Mouse (Mus musculus) lung, embryonic 15.5 days (tissue): ENCODE measurements around the gene Lmx1b. TPM values are rescaled to one million over a fixed set of nuclear protein-coding genes. Genes with fewer than 3 reads are reported as not detected.
A peak's percentile ranks its signal among the peaks of the same experiment; 100 is the strongest.

ENCODE experiments used
- ATAC-seq: fragments of 200-750 bp; cut with Nextera tagmentation; 2 replicates; pipeline ENCODE4 v1.8.0; 2017; ENCODE audit warnings: moderate number of reproducible peaks, borderline replicate concordance; ENCODE audit not compliant: low FRiP score, low TSS enrichment; ENCODE audit errors: extremely low read depth
- H3K27ac ChIP-seq: fragments of 300-500 bp; sonication (generic); 2 replicates; pipeline ENCODE4 v1.5.1; 2015; ENCODE audit warnings: moderate library complexity, mild to moderate bottlenecking, inconsistent platforms
- H3K27me3 ChIP-seq: fragments of 300-500 bp; sonication (generic); 2 replicates; pipeline ENCODE4 v1.6.1; 2015; ENCODE audit warnings: inconsistent platforms
- H3K36me3 ChIP-seq: fragments of 300-500 bp; sonication (generic); 2 replicates; pipeline ENCODE4 v1.6.1; 2015; ENCODE audit warnings: inconsistent platforms
- H3K4me1 ChIP-seq: fragments of 300-500 bp; sonication (generic); 2 replicates; pipeline ENCODE4 v1.6.1; 2015; ENCODE audit warnings: inconsistent platforms
- H3K4me2 ChIP-seq: fragments of 300-500 bp; sonication (generic); 2 replicates; pipeline ENCODE4 v1.6.1; 2015; ENCODE audit warnings: inconsistent platforms, mild to moderate bottlenecking, moderate library complexity
- H3K4me3 ChIP-seq: fragments of 300-500 bp; sonication (generic); 2 replicates; pipeline ENCODE4 v1.5.1; 2015; ENCODE audit warnings: mild to moderate bottlenecking, inconsistent platforms
- H3K9ac ChIP-seq: fragments of 300-500 bp; sonication (generic); 2 replicates; pipeline ENCODE4 v1.6.1; 2015; ENCODE audit warnings: inconsistent platforms
- H3K9me3 ChIP-seq: fragments of 300-500 bp; sonication (generic); 2 replicates; pipeline ENCODE4 v1.6.1; 2016; ENCODE audit warnings: inconsistent platforms
- WGBS: fragments of 180-500 bp; shearing (Covaris S2); methylation state at CpG from one replicate; pipeline ENCODE4 v1.1.7; 2015; 5-methylcytosine and 5-hydroxymethylcytosine counted together
- polyA plus RNA-seq: library from polyadenylated mRNA; unstranded; fragments of >200 nt; fragmentation: Nextera tagmentation; extraction: Ambion mirVana; gene quantifications from 2 replicates; pipeline ENCODE4 v1.2.1, GENCODE M21; 2015

Lmx1b gene
- polyA plus RNA-seq, 1 experiment from 2014 or later = 0.09 TPM

DNA sequence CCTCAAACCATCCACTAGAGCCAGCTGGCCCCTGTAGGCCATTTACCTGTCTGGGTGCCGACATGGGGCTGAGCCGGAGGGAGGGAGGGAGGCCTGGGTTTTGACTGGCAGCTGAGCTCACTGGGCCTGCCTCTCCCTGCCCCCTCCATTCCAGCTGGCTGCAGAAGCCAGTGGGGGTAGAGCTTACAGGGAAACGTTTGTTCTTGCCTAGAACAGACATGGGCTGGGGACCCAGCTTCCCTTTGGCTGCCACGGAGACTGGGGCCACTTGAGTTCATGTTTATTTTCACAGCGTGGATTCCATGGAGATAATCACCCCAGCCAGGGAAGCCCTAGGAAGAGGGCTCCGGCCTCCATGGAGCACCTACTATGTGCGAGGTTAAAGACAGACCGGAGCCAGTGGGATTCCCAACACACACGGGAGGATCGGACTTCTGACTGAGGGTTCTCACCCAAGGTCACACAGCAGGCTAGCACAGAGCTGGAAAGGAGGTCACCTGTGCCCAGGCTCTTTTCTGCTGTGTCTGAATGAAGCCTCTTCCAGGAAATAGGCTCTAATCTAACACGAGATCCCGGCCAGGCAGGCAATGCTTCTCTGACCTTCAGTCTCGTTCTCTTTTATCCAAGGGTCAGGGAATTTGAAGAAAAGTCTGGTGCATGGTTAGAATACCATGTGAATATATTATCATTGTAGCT, 25.2 kb upstream of the Lmx1b start:
- Histone ChIP-seq H3K36me3 (no peaks in the 10 kb centered on the region), H3K4me1 (peaks cover 19% of the 10 kb centered on the region), H3K27ac (no peak overlapping the region), H3K27me3 (peaks cover 5% of the 10 kb centered on the region; the same call in 1 of the 2 replicates), H3K9me3 (no peaks in the 10 kb centered on the region), H3K4me2 (no peak overlapping the region), H3K4me3 (no peak overlapping the region), H3K9ac (no peak overlapping the region)
- 11% methylated on average over 13 of the region's 13 CpGs for WGBS
- peak; percentile 62; the same call in 1 of the 2 replicates for ATAC-seq

DNA sequence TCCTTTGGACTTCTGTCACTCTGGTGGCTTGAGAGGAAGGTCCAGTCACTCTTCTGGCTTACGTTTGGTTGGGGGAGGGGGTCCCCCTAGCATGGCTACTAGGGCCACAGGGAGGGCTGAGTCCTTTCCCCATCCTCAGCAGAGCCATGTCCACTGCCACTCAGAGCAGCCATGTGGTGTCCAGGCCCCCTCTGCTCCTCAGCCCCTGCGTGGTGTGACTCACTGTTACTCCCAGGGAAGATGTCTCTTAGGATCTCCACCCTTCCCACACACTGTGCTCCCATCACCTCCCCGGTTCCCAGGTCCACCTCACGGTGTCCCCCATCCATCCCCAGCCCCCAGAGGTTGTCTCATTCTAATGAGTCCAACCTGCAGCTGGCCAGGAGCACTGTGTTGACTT, 24.4 kb upstream of the Lmx1b start:
- WGBS = 64% methylated on average over 4 of the region's 4 CpGs
- H3K9ac ChIP-seq = no peak overlapping the region
- H3K27ac ChIP-seq = no peak overlapping the region
- H3K9me3 ChIP-seq = no peaks in the 10 kb centered on the region
- no peaks in the 10 kb centered on the region for H3K36me3 ChIP-seq
- no peak overlapping the region for H3K4me3 ChIP-seq
- H3K4me1 ChIP-seq = peaks cover 19% of the 10 kb centered on the region
- no peak overlapping the region for H3K4me2 ChIP-seq
- H3K27me3 ChIP-seq = peaks cover 5% of the 10 kb centered on the region; the same call in 1 of the 2 replicates
- ATAC-seq = no peak

DNA sequence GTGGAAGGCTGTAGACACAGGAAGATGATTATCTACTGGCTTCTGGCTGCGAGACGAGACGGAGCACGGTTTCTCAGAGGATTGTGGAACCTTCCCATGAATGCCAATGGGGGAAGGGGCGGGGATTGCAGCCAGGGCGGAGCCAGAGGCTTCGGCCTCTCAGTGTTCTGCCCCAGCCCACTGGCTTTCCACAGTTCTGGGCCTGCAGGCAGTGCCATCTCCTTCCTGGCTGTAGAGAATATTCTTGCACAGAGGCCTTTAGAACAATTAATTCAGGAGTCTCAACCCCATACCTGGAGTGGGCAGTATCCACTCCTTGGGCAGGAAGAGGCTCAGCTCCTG, 18.9 kb upstream of the Lmx1b start:
- H3K9me3 ChIP-seq = no peaks in the 10 kb centered on the region
- no peak overlapping the region for H3K9ac ChIP-seq
- WGBS = 6% methylated on average over 7 of the region's 7 CpGs
- H3K27ac ChIP-seq = no peak overlapping the region
- no peaks in the 10 kb centered on the region for H3K27me3 ChIP-seq
- ATAC-seq = peak; percentile 46; the same call in 1 of the 2 replicates
- H3K4me3 ChIP-seq = peak overlapping the region; percentile 21; the same call in 1 of the 2 replicates
- peaks cover 2% of the 10 kb centered on the region; the same call in 1 of the 2 replicates for H3K4me1 ChIP-seq
- peak overlapping the region; percentile 42 for H3K4me2 ChIP-seq
- H3K36me3 ChIP-seq = no peaks in the 10 kb centered on the region

DNA sequence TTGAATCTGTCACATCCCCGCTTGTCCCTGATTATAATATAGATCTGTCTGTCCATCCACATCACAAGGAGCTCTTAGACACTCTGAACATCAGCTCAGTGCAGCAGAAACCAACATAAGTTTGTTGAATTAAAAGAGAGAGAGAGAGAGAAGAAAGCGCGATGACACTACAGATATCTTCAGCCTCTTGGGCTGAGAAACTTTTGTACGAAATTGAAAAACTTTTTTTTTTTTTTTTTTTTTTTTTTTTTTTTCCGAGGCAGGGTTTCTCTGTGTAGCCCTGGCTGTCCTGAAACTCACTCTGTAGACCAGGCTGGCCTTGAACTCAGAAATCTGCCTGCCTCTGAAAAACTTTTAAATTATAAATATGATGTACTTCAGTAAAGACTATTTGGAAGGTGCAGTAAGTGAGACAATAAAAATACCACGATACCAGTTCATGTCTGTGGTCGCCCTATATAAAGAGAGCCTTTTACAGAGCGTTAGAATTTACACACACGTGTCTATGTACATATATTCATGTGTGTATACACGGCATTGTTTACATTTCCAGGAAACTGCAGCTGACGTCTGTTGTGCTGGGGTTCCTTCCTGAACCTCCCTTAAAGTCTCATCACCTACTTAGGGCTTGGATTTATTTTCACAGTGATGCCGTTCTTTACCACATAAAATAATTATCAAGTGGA, 18.4 kb upstream of the Lmx1b start:
- Histone ChIP-seq H3K9me3 (no peaks in the 10 kb centered on the region), H3K9ac (no peak overlapping the region), H3K4me1 (peaks cover 2% of the 10 kb centered on the region; the same call in 1 of the 2 replicates), H3K27me3 (no peaks in the 10 kb centered on the region), H3K4me3 (peak overlapping the region; percentile 21; the same call in 1 of the 2 replicates), H3K4me2 (peak overlapping the region; percentile 42), H3K27ac (no peak overlapping the region), H3K36me3 (no peaks in the 10 kb centered on the region)
- no peak for ATAC-seq
- WGBS = 40% methylated on average over 12 of the region's 12 CpGs

DNA sequence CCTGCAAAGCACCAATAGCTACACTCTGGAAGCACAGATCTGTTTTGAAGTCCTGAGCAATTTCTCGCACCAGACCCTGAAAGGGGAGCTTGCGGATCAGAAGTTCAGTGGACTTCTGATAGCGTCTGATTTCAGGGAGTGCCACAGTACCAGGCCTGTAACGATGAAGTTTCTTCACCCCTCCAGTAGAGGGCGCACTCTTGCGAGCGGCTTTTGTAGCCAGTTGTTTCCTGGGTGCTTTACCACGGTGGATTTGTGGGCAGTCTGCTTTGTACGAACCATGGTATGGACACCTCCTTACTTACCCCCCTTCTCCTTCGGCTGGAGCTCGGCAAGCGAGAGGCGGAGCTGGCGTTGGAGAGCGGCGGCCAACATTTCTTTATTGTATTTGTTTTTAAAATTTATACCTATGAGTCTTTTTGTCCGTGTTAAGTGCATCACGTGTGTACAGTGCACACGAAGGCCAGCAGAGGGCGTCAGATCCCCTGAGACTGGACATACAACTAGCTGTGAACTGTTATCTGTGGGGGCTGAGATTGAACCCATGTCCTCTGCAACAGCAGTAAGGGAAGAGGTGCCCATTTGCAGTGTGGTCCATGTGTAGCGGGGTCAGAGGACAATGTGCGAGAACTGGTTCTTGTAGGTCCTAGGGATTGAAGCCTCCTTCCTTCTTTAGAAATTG, 12.3 kb upstream of the Lmx1b start:
- H3K27ac ChIP-seq = no peak overlapping the region
- no peak for ATAC-seq
- H3K4me2 ChIP-seq = no peak overlapping the region
- H3K9ac ChIP-seq = no peak overlapping the region
- H3K36me3 ChIP-seq = no peaks in the 10 kb centered on the region
- peaks cover 18% of the 10 kb centered on the region for H3K27me3 ChIP-seq
- H3K9me3 ChIP-seq = no peaks in the 10 kb centered on the region
- no peak overlapping the region for H3K4me3 ChIP-seq
- 78% methylated on average over 22 of the region's 22 CpGs for WGBS
- H3K4me1 ChIP-seq = peaks cover 9% of the 10 kb centered on the region

DNA sequence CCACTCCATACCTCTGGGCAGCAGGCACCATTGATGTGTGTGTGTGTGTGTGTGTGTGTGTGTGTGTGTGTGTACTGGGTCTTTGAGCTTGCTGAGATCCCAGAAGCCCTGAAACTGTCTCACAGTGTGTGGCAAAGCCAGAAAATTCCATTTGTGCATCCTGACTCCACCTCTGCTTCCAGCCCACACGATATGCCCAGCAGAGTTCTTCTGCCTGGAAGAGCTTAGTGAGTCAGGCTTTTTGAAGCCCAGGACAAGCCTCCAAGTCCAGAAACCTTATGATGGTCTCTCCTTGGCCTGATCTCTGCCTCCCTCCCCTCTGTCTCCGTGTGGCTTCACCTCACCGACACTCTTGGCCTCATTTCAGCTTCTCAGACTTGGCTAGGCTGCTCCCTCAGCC, 9.1 kb upstream of the Lmx1b start:
- H3K9me3 ChIP-seq = no peaks in the 10 kb centered on the region
- no peak overlapping the region for H3K9ac ChIP-seq
- no peak overlapping the region for H3K4me3 ChIP-seq
- peaks cover 9% of the 10 kb centered on the region for H3K4me1 ChIP-seq
- 20% methylated on average over 3 of the region's 3 CpGs for WGBS
- H3K27ac ChIP-seq = no peak overlapping the region
- no peak for ATAC-seq
- peaks cover 50% of the 10 kb centered on the region for H3K27me3 ChIP-seq
- H3K4me2 ChIP-seq = no peak overlapping the region
- H3K36me3 ChIP-seq = no peaks in the 10 kb centered on the region

DNA sequence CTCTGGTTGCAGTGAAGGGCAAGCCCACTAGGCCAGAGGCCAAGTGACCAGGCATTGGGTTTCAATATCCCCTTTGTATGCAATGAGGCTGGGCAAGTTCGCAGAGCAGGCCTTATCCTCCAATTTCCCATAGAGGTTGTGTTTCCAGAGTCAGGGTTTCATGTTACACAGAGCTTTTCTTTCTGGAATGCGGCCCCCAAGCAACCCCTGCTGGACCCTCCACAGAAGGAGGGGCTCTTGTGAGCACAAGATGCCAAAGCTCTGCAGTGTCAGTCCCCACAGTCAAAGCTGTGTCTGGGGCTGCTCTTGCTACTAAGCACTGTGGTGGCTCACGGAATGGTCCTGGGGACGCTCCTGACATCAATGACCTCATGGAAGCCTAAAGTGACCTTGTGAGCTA, 8.6 kb upstream of the Lmx1b start:
- Histone ChIP-seq H3K36me3 (no peaks in the 10 kb centered on the region), H3K9ac (no peak overlapping the region), H3K27ac (no peak overlapping the region), H3K27me3 (peaks cover 55% of the 10 kb centered on the region), H3K4me2 (no peak overlapping the region), H3K9me3 (no peaks in the 10 kb centered on the region), H3K4me1 (peaks cover 9% of the 10 kb centered on the region), H3K4me3 (no peak overlapping the region)
- peak; percentile 27; the same call in 1 of the 2 replicates for ATAC-seq
- 21% methylated on average over 4 of the region's 4 CpGs for WGBS

DNA sequence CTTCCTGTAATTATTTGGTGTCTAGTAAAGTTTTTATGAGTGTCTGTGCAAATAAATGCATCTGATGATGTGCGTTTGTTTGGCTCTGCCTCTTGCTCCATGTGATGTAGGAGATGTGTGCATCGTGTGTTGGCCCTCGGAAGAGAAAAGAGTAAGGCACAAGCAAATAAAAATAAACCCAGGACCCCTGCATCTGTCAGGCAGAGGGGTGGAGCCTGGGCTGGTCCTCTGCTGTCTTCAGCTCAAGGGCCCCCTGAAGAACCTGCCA, 5.9 kb upstream of the Lmx1b start:
- WGBS = 4% methylated on average over 3 of the region's 3 CpGs
- Histone ChIP-seq H3K4me2 (no peak overlapping the region), H3K4me1 (peaks cover 20% of the 10 kb centered on the region), H3K36me3 (no peaks in the 10 kb centered on the region), H3K9me3 (no peaks in the 10 kb centered on the region), H3K27me3 (peaks cover 76% of the 10 kb centered on the region), H3K27ac (no peak overlapping the region), H3K4me3 (no peak overlapping the region), H3K9ac (no peak overlapping the region)
- ATAC-seq = no peak

DNA sequence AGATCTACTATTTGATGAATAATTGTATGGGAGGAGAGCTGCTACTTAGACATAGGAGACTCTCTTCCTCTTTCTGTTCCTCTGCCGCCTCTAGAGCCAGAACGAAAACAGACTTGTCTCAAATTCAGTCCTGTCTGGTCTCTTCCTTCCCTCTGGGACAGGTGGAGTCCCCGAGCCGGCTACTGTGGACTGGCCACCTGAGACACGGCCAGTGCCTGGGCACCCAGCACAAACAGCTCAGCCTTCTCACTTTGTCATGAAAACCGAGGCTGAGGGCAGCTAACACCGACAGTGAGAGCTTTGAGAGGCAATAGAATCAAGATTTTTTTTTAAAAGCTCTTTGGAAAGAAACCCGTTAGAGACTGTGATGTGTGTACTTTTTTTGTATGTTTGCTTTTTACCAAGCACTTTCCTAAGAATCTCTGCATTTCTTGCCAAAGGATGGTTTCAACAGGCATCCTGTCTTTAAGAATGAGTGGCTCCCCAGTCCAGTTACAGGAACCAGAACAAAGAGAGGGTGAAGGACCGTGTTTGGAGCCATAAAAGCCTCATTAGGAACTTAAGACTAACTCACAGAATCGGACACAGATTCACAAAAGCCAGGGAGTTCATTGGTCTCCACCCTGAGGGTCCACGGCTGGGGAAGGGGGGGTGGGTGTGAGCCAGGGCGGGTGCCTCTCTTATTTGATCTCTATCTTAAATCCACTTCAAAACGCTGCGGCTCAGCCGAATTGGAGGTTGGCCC, 5.4 kb upstream of the Lmx1b start:
- Histone ChIP-seq H3K9me3 (no peaks in the 10 kb centered on the region), H3K27ac (no peak overlapping the region), H3K4me2 (no peak overlapping the region), H3K27me3 (peaks cover 81% of the 10 kb centered on the region), H3K9ac (no peak overlapping the region), H3K4me3 (no peak overlapping the region), H3K36me3 (no peaks in the 10 kb centered on the region), H3K4me1 (peaks cover 25% of the 10 kb centered on the region)
- ATAC-seq = no peak
- 2% methylated on average over 15 of the region's 15 CpGs for WGBS

DNA sequence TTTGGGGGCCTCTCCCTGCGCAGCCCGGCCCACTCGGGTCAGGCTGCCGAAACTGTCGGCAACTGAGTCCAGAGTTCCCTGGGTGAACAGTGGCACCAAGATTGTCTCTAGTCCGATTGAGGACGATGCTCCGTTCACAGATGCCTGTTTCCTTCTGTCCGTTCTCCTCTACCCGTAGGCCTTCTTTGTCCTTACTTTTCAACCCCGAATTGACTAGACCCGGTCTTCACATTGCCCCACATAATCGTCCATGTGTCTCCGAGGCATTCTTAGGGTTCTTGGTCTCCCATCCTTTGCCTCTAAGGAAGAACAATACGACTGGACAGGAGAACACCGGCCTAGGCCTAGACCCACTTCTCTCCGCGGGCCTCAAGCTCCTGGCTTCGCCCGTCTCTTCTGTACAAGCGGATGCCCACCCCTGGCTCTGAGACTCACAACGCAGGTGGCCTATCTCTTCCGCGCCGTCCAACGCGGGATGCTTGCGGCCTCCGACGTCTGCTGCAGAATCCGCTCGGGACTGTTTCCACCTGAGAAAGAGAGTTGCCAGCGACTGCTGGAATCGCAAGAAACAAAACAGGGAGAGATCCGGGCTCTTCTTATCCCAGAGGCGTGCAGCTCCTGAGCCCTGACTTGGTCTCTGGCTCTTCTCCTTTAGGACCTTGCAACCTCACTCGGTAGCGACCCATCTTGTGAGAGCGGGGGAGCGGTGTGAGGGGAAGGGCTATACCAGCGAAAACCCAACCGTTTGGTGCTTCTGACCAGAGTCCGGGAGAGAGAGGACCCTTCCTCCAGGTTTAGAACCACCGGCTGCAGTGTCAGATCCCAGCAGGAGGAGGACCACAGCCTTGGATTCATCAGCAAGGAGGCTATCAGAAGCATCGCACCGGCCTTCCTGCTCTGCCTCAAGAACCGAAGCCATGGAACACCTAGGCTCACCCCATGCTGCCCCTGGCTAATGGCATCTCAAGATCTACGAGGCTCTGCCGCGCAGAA, 3.7 kb upstream of the Lmx1b start:
- Histone ChIP-seq H3K4me2 (no peak overlapping the region), H3K9me3 (no peaks in the 10 kb centered on the region), H3K36me3 (no peaks in the 10 kb centered on the region), H3K27me3 (peaks cover 92% of the 10 kb centered on the region), H3K4me3 (no peak overlapping the region), H3K27ac (no peak overlapping the region), H3K9ac (no peak overlapping the region), H3K4me1 (peaks cover 34% of the 10 kb centered on the region)
- no peak for ATAC-seq
- WGBS = 9% methylated on average over 50 of the region's 50 CpGs
